Mouse (Mus musculus) cerebellum, postnatal 14 days (tissue): ENCODE measurements around the gene Zfp872.
A peak's percentile ranks its signal among the peaks of the same experiment; 100 is the strongest.
"Not testable (repeated sequence)": the region's sequence is repeated elsewhere in the genome, so short reads cannot be mapped to it uniquely, and the experiment has no call there.

ENCODE experiments used
- DNase-seq, 2 experiments: peaks; one replicate each; pipeline ENCODE4 v3.0.0; 2021; ENCODE audit warnings: mixed read lengths in 2 of 2

The Zfp872 gene

DNA sequence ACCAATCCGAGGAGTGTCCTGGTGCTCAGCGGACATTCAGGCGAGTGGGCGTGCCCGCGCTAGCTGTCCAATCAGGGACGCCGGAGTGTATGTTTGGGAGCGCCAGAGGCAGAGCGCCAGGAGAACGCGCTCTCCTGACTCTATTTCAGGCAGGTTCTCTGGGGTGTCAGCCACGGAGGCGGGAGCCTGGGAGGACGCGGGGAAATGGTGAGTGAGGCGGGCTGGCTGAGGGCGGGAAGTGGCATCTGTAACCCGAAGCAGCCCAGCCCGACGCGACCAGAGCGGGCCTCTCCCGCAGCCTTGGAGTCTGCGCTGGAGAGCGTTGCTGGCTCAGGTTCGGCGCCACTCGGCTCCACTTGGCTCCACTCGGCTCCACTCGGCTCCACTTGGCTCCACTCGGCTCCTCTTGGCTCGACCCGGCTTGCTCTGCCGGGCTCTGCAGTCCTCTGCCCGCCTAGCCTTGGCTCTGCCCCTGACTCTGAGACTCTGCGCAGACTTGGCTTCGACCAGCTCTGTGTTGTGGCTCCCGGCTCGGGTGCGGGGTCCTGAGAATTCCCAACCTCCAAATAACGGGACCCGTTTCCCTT is at the start of gene Zfp872:
Gene Zfp872, plus strand, starts transcription at position 66 of the 587 bp plus-strand sequence.
- peak; percentile 87 to 91 for DNase-seq

GRCm38 (mm10) chr9:22138480-22138879 is 49.4 kb upstream of the Zfp872 start:
- DNase-seq, result peak; percentile 73 to 76

DNA sequence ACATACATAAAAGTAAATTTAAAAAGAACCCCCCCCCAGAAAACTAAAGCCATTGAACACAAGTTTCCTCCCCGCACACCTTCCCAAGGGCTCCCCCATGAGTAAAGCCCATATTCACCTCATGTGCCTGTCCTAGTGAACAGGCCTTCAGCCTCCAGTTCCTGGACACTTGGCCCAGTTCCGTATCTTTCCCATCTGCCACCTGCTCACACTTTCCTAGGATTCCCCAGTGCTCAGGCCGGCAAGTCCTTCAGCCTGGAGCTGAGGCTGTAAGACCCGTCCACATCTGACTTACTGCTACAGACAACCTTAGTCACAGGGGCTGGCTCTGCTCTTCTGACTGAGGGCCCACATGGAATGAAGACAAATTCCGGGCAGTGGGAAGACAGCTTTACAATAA is 48.1 kb upstream of the Zfp872 start:
- peak; percentile 68 to 73 for DNase-seq

DNA sequence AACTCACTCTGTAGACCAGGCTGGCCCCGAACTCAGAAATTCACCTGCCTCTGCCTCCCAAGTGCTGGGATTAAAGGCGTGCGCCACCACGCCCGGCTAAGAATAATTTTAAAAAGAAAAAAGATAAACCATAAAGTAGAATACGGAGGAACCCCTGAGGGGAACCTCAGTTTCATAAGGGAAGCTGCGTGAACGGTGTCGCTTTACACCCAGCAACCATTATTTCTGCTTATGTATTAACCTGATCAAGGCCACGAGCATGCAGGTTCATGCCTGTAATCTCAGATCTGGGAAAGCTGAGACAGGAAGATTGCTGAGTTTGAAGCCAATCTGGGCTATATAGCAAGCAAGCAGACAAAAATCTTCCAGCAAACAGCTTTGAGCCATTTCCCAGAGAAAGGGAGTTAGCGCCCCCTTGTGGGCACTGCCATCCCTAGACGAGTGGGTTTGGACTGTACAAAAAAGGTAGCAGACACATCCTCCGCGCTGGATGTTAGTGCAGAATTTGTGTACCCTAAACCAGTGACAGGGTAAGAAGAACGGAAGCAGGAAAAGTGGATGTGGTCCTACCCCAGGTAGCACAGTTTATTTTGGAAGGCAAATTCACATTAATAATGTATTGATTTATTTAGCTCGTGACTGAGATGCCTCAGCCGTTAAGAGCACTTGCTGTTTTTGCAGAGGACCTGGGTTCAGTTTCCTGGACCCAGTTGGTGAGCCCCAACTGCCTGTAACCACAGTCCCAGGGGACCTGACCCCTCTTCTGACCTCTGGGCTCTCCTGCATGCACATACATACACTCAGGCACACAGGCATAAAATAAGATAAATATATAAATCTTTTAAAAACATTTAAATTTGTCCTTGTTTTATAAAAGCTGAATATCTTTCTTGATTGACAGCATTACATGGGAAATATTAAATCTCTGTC is 44.5 kb upstream of the Zfp872 start:
- peak; percentile 96 to 98 for DNase-seq

GRCm38 (mm10) chr9:22144304-22144965 is 43.5 kb upstream of the Zfp872 start:
- no peak for DNase-seq

DNA sequence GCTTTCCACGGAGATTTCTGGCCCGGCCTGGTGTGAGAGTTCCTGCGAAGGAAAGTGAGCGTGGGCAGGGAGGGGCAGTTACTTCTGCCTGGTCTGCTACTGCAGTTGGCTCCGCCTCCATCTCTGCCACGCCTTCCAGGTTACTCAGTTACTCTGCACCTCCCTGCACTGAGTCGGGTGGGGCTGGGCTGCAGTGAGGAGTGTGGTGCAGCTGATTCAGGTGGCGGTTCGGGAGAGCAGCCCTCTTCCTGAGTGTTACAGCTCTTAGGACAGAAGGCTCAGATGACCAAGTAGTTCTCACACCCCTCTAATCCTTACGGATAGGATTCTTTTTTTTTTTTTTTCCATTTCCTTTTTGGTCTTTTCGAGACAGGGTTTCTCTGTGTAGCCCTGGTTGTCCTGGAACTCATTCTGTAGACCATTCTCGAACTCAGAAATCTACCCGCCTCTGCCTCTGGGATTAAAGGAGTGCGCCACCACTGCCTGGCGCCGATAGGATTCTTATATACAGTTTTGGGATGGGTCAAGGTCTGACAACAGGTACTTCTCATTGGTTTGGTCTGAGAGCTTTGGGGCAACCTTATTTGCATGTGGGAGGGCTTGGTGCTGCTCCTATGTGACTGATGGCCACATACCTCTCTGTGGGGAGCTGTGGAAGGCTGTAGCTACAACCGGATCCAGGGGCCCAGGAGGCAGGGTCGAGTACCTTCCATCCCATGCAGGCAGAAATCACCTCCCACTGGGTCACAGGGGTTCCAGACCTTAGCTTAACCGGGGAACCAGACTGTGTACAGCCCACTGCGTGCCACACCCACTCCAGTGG is 38.3 kb upstream of the Zfp872 start:
- no peak for DNase-seq

GRCm38 (mm10) chr9:22150249-22150693 is 37.6 kb upstream of the Zfp872 start:
- not testable (repeated sequence) for DNase-seq

DNA sequence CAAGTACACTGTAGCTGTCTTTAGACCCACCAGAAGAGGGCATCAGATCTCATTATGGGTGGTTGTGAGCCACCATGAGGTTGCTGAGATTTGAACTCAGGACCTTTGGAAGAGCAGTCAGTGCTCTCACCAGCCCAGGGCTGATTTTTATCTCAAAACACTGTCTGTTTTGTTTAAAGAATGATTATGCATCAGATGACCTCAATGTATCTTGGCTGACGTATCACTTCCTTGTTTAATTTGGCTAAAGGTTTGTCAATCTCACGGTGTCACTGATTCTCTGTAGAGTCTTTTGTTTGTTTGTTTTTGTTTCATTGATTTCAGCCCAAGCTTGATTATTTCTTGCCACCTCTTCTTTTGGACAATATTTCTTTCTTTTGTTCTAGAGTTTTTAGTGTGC is 36.9 kb upstream of the Zfp872 start:
- no peak for DNase-seq

DNA sequence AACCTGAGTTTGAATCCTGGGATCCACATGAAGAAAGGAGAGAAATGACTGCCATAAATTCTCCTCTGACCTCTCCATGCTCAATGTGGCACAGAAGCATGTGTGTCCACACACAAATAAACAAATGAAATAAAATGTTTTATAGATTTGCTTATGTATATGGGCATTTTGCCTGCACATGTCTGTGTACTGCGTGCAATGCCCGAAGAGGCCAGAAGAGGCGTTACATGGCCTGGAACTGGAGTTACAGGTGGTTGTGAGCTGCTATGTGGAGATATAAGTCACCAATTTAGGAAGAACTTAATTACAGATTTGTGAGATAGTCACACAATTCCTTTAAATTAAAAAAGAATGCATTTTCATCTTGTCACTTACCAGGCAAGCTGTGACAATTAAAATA is 34.1 kb upstream of the Zfp872 start:
- no peak for DNase-seq

DNA sequence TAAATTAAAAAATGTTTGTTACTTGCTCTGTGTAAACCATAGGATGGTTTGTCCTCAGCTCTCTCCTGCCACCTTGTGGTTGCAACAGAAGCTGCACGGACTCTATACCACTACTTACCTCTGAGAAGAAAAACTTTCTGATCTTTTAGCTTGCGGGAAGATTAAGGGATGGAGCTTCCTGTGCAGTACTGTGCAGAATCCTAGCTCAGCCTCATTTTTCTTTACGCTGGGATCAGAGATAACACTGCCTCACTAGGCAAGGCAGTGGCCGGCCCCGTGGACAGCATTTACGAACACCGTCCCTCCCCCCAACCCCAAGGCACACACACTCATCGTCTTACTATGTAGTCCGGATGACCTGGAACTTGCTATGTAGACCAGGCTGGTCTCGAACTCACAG is 32.3 kb upstream of the Zfp872 start:
- DNase-seq, result peak; percentile 85 to 86

GRCm38 (mm10) chr9:22156497-22157245 is 31.2 kb upstream of the Zfp872 start, which contains the start of gene Pigyl:
Pigyl (plus strand) TSS chr9:22156846.
- peak; percentile 99 to 100 for DNase-seq

GRCm38 (mm10) chr9:22157516-22158265 is 30.2 kb upstream of the Zfp872 start:
- DNase-seq, result peak; percentile 41 to 45

DNA sequence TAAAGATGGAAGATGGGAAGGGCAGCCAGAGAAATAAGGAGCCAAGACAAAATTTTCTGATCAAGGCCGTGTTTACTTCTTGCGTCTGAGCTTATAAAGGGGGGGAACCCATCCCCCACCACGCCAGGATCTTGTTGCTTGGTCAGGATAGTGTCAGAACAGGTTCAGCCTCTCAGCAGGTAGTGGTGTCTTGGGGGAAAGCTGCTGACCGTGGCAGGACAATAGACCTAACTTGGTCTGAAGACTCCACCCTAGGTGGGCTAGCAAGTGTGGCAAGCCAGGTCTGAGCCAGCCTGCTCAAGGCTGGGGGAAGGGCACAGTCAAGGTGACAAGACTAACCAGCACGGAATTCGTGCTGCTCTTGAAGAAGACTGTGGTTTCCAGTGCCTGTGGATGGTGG is 26.6 kb upstream of the Zfp872 start:
- DNase-seq, result no peak

DNA sequence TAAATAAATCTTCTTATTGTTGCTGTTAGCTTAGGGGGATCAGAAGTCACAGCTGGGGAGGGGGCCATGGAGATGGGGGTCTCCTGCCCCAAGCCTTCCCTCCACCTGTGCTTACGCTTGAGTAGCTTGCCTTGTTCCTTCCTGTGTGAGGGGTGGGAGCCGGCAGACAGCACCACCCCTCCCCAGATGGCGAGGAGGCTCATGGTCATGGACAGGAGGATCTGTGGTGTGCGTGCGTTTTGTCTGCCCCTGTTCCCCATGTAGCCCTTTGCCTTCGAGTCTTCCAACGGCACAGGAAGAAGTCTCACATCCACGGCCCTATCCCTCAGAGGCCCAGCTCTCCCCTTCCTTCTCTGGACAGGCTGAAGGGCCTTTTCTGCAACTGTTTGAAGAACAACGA is 25.6 kb upstream of the Zfp872 start:
- DNase-seq, result no peak

GRCm38 (mm10) chr9:22162912-22163311 is 25.0 kb upstream of the Zfp872 start:
- DNase-seq, result no peak

DNA sequence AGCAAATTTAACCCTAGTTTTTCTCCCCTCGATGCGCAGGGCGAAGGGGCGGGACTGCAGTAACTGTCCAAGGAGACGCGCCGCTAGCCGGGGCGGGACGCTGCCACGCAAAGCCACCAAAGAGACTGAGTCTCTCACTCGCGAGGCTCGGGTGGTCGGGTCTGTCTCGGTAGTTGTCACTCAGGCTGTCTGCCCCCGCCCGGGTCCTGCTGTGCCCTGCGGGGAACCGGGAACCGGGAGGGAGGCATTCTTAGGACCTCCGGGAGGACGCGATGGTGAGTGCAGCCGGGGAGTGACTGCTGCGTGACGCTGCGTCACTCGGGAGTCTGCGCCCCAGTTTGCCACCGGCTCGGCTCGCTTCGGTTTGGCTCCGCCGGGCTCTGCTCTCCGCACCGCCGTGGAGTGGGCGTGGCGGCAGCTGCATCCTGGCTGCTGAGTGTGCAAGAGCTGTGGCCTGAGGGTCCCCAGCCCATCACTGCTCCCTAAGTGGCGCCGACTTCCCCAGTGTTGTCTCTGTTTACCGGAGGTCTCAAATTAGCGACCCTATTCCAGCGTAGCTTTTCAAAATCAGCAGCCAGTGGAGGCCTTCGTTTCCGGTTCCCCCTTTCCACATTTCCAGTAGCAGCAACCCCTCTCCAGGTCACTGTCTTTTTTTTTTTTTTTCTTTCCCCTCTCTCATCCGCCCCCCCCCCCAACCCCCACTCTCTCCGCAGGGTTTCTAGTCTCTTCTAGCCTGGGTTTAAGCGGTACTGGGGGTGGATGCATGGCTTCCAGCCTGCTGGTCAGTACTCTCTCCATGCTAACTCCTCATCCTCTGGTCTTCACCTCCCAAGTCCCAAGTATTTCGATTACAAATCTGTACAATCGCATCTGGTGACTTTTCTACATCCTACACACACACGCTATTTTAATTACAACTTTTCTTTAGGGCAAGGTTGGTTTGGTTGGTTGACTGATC is 22.9 kb upstream of the Zfp872 start:
- peak; percentile 32 to 35 for DNase-seq

DNA sequence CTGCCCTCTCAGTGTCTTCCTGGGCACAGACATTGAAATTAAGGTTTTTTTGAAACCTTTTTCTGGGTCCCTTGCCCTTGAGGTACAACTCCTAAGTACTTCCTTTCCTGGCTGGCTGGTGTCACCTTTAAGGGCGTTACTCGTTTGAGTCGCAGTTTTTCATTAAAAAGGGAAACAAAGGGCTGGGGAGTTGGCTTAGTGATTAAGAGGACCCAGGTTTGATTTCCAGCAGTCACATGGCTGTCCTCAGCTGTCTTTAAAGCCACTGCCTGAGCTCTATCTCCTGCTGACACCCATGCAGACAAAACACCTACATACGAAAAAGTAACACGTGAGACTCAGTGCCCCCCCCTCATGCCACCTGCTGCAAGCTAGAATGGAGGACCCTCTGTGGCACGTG is 21.9 kb upstream of the Zfp872 start:
- DNase-seq, result no peak

GRCm38 (mm10) chr9:22166686-22167085 is 21.2 kb upstream of the Zfp872 start:
- no peak for DNase-seq

- DNase-seq, result no peak
Measured at GRCm38 (mm10) chr9:22167751-22168150, 20.1 kb upstream of the Zfp872 start.

- DNase-seq, result no peak
Measured at GRCm38 (mm10) chr9:22169327-22169726, 18.6 kb upstream of the Zfp872 start.
